Mouse (Mus musculus) liver, embryonic 14.5 days (tissue): Measurements from ENCODE around the gene Sarm1. TPM values are rescaled to one million over a fixed set of nuclear protein-coding genes. Genes with fewer than 3 reads are reported as not detected.
A peak's percentile ranks its signal among the peaks of the same experiment; 100 is the strongest.

Experiments used
- ATAC-seq: fragments of 200-750 bp; cut with Nextera tagmentation; 2 replicates; pipeline ENCODE4 v1.8.0; 2017; ENCODE audit warnings: moderate number of reproducible peaks, mild to moderate bottlenecking, moderate library complexity; ENCODE audit not compliant: insufficient read depth
- DNase-seq, 3 experiments: peaks; one replicate each; pipeline ENCODE4 v3.0.0-alpha.2; 2012 to 2013; ENCODE audit warnings: low read depth in 3 of 3, low spot score in 3 of 3
- H3K27ac ChIP-seq: fragments of 300-500 bp; sonication (generic); 2 replicates; pipeline ENCODE4 v1.5.1; 2014; ENCODE audit warnings: moderate library complexity, mild to moderate bottlenecking, control low read depth, inconsistent platforms
- H3K27me3 ChIP-seq: fragments of 300-500 bp; sonication (generic); 2 replicates; pipeline ENCODE4 v1.6.1; 2014; ENCODE audit warnings: mild to moderate bottlenecking, low read length, moderate library complexity; ENCODE audit not compliant: control insufficient read depth, insufficient read depth
- H3K36me3 ChIP-seq: fragments of 300-500 bp; sonication (generic); replicated peaks from 2 replicates; pipeline ENCODE4 v1.6.1; 2014; ENCODE audit warnings: low read depth; ENCODE audit not compliant: control insufficient read depth, insufficient read depth
- H3K4me1 ChIP-seq, 2 experiments: fragments of 200-500 bp in 1 of 2; fragments of 300-500 bp in 1 of 2; sonication (generic) in 1 of 2; replicated peaks; 2 replicates each; pipeline ENCODE4 v1.6.1; 2012 to 2014; ENCODE audit warnings: antibody characterized with exemption in 1 of 2, inconsistent platforms in 1 of 2, low read length in 1 of 2; ENCODE audit not compliant: control insufficient read depth in 2 of 2, insufficient read depth in 2 of 2
- H3K4me2 ChIP-seq: fragments of 300-500 bp; sonication (generic); 2 replicates; pipeline ENCODE4 v1.6.1; 2014; ENCODE audit warnings: low read depth, mild to moderate bottlenecking, control low read depth, moderate library complexity
- H3K4me3 ChIP-seq, 2 experiments: fragments of 200-500 bp in 1 of 2; fragments of 300-500 bp in 1 of 2; sonication (generic) in 1 of 2; 2 replicates each; pipeline ENCODE4 v1.5.1; 2012 to 2014; ENCODE audit warnings: low read depth in 2 of 2, low read length in 2 of 2, mild to moderate bottlenecking in 2 of 2, control low read depth in 1 of 2, inconsistent platforms in 1 of 2, moderate library complexity in 1 of 2; ENCODE audit not compliant: insufficient read depth in 1 of 2
- H3K9ac ChIP-seq: fragments of 300-500 bp; sonication (generic); replicated peaks from 2 replicates; pipeline ENCODE4 v1.6.1; 2014; ENCODE audit warnings: mild to moderate bottlenecking, control low read depth, moderate library complexity
- H3K9me3 ChIP-seq: fragments of 300-500 bp; sonication (generic); 2 replicates; pipeline ENCODE4 v1.6.1; 2016; ENCODE audit warnings: low read length, mixed read lengths; ENCODE audit not compliant: control insufficient read depth
- CTCF ChIP-seq: IDR thresholded peaks from 2 replicates; pipeline ENCODE4 v1.5.1; 2016; ENCODE audit warnings: antibody characterized with exemption, low read depth, control low read depth
- EP300 ChIP-seq: IDR thresholded peaks from 2 replicates; pipeline ENCODE4 v1.6.1; 2016; ENCODE audit warnings: antibody characterized with exemption, low read depth
- WGBS: fragments of 180-500 bp; shearing (Covaris S2); extraction: QIAGEN DNeasy Blood & Tissue Kit; methylation state at CpG from one replicate; pipeline ENCODE4 v1.1.7; 2014; ENCODE audit not compliant: insufficient replicate concordance; 5-methylcytosine and 5-hydroxymethylcytosine counted together
- polyA plus RNA-seq, 2 experiments: library from polyadenylated mRNA; depleted of rRNA in 1 of 2; stranded (reverse) in 1 of 2; unstranded in 1 of 2; fragments of >200 nt; fragmentation: Nextera tagmentation in 1 of 2; extraction: Ambion mirVana in 1 of 2; gene quantifications; 2 replicates each; pipeline versions ENCODE4 v1.2.1 to v1.2.3; 2012 to 2014

Sarm1 gene
- polyA plus RNA-seq, 2 experiments = 0.09 to 0.15 TPM

DNA sequence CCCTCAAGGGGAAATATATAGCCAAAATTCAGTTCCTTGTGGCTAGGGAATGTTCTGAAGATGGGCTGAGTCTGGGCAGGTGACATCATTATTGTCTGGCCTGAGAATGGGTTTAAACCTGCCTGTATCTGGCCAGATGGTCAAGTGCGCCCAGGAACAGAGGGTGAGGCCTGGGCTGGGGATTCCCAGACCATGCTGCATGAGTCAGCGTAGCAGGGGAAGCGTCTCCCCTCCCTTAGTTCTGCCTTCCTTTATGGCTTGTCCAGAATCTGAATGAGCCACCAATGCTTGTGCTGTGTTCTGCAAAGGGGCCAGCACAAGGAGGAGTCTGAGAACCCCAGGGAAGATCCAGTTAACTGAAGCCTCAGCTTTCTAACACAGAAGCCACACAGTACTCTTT lies 50.4 kb downstream of the Sarm1 start:
- DNase-seq (no peak), ATAC-seq (no peak)
- WGBS = 29% methylated on average over 3 of the region's 3 CpGs
- no peak overlapping the region for H3K9ac ChIP-seq
- H3K4me1 ChIP-seq = no peaks in the 10 kb centered on the region
- no peak overlapping the region for H3K4me3 ChIP-seq
- H3K9me3 ChIP-seq = no peaks in the 10 kb centered on the region
- no peak overlapping the region for H3K27ac ChIP-seq
- H3K27me3 ChIP-seq = no peaks in the 10 kb centered on the region
- TF ChIP-seq EP300 (no peak), CTCF (no peak)
- H3K36me3 ChIP-seq = no peaks in the 10 kb centered on the region
- H3K4me2 ChIP-seq = no peak overlapping the region

DNA sequence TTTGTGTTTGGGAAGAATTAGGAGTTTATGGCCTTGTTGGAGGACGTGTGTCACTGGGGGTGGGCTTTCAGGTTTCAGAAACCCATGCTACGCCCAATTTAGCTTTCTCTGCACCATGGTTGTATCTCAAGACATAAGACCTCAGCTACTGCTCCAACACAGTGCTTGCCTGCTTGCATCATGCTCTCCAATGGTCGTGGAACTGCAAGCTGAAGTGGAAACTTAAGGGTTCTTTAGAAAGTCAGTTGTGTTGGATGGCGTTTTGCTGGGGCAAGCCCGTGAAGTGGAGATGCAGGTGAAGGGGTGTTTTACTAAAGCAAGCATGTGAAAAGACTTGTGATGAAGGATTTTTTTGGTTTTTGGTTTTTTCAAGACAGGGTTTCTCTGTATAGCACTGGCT lies 54.4 kb downstream of the Sarm1 start:
- Histone ChIP-seq H3K4me2 (no peak overlapping the region), H3K9ac (no peak overlapping the region), H3K36me3 (no peaks in the 10 kb centered on the region), H3K27me3 (no peaks in the 10 kb centered on the region), H3K4me1 (no peaks in the 10 kb centered on the region), H3K4me3 (no peak overlapping the region), H3K27ac (no peak overlapping the region), H3K9me3 (no peaks in the 10 kb centered on the region)
- no peak for ATAC-seq
- 55% methylated on average over 5 of the region's 5 CpGs for WGBS
- DNase-seq = no peak
- no peak for TF ChIP-seq CTCF
- TF ChIP-seq EP300 = no peak

DNA sequence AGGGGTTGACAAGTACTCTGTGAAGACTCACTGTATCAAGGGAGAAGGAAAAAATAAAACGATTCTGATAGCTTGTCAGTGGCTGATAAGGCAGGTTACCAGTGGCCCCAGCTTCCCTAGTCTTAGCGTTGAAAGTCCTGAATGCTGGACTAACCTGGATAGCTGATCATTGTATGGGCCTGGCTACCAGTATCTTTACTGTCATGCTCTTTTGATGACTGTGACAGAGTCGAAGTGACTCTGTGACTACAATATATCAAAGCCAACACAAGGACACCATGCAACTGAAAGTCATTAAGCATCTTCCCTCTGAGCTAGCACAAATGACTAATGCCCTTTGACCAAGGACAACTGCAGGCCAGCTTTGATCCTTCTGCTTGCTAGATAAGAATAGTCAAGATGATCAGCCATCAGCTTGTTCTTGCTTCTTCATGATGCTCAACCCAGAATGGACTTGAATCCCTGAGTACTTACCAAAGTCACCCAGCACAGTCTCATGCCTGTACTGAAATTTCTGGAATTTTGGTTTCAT lies 59.1 kb downstream of the Sarm1 start:
- H3K4me2 ChIP-seq = no peak overlapping the region

DNA sequence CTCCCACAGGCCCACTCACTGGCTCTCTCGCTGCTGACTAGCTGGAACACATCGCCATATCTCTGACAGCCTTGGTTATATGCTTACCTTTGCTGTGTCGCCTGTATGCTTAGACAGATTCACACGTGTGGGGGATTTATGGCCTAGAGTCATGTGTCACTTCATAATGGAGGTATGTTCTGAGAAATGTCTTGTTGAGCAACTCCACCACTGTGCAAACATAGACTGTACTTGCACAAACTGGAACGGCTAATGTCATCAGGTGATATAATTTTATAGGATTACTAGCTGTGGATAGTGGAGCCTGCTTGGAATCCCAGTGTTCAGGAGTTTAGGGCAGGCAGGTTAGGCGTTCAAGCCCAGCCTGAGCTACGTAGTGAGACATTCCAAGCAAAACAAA lies 60.4 kb downstream of the Sarm1 start:
- peaks cover 0 to 3% of the 10 kb centered on the region in 2 experiments; a peak in 1 of 4 replicates for H3K4me1 ChIP-seq
- no peak overlapping the region for H3K4me3 ChIP-seq
- TF ChIP-seq EP300 (no peak), CTCF (no peak)
- WGBS = 66% methylated on average over 7 of the region's 7 CpGs
- no peak overlapping the region for H3K9ac ChIP-seq
- H3K36me3 ChIP-seq = no peaks in the 10 kb centered on the region
- ATAC-seq (no peak), DNase-seq (no peak)
- no peak overlapping the region for H3K27ac ChIP-seq
- no peaks in the 10 kb centered on the region for H3K9me3 ChIP-seq
- H3K27me3 ChIP-seq = no peaks in the 10 kb centered on the region
- H3K4me2 ChIP-seq = no peak overlapping the region

More for the DNA sequence above, 59.1 kb downstream of the Sarm1 start:
- no peaks in the 10 kb centered on the region for H3K36me3 ChIP-seq
- DNase-seq = no peak
- no peak overlapping the region for H3K27ac ChIP-seq
- no peak for ATAC-seq
- WGBS = 28% methylated on average over 3 of the region's 3 CpGs
- H3K4me1 ChIP-seq = peaks cover 0 to 3% of the 10 kb centered on the region in 2 experiments; a peak in 1 of 4 replicates
- TF ChIP-seq CTCF (no peak), EP300 (no peak)
- H3K27me3 ChIP-seq = no peaks in the 10 kb centered on the region
- no peaks in the 10 kb centered on the region for H3K9me3 ChIP-seq
- H3K9ac ChIP-seq = no peak overlapping the region
- H3K4me3 ChIP-seq = no peak overlapping the region

DNA sequence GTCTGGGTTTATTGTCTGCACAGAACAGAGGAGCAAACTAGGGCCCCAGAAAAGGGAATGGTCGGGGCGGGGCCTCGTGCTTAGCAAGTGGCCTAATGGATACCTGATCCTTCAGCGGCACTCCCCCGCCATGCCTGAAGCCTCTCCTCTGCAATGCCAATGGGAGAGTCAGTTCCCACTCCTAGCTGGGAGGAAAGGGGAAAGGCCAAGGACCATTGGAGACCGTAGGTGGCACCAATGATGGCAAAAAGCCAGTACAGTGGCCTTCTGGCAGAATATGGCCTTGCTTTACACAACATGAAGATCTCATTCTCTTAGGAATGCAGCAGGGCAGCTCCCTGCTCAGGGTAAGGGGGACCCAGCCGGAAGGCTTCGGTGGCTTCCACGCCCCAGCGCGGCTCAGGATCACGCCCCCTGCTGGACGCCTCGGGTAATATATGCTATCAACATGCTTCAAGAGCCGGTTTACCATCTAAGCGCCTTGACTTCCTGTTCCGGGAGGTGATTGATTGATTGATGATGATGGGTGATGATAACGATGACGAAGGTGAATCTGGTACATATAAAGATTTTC lies 61.7 kb downstream of the Sarm1 start:
- 6% methylated on average over 19 of the region's 19 CpGs for WGBS
- Histone ChIP-seq H3K4me1 (peaks cover 0 to 3% of the 10 kb centered on the region in 2 experiments; a peak in 1 of 4 replicates), H3K27ac (no peak overlapping the region), H3K36me3 (no peaks in the 10 kb centered on the region), H3K4me2 (no peak overlapping the region), H3K4me3 (no peak overlapping the region), H3K27me3 (no peaks in the 10 kb centered on the region), H3K9ac (no peak overlapping the region), H3K9me3 (no peaks in the 10 kb centered on the region)
- DNase-seq (no peak), ATAC-seq (no peak)
- peak; percentile 85 for TF ChIP-seq CTCF
- no peak for TF ChIP-seq EP300
